Mouse (Mus musculus) lung, postnatal 0 days (tissue): ENCODE results near the gene Gdpgp1.

Source experiments
- CTCF ChIP-seq: IDR thresholded peaks from 2 replicates; pipeline ENCODE4 v1.5.1; 2016; ENCODE audit warnings: antibody characterized with exemption, mild to moderate bottlenecking
- EP300 ChIP-seq: IDR thresholded peaks from 2 replicates; pipeline ENCODE4 v1.6.1; 2016; ENCODE audit warnings: antibody characterized with exemption, mild to moderate bottlenecking, control low read depth

DNA sequence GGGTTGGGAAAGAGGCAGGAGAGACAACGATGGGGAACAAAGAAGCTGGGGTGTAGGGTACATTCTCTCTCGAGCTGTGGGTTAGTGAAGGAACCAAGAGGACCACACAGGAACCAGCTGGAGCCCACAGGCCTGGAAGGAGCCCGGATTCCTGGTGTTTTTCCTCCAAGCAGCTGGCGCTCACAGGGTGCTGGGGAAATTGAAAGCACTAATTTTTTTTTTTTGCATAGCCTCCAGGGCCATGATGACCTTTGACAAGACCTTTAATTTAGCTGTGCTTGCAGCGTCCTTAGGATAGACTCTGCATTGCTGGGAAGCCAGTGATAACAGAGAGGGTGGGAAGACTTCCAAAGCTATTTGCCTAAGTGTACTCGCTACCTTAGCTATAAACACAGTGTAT is 47.7 kb upstream of the Gdpgp1 start:
- no peak for TF ChIP-seq CTCF
- TF ChIP-seq EP300 = no peak
